Mouse (Mus musculus): Measurements from ENCODE around the gene Npcd. TPM values are rescaled to one million over a fixed set of nuclear protein-coding genes. Genes with fewer than 3 reads are reported as not detected.

Gene Npcd
- total RNA-seq, 2 experiments from 2014 or later, result not detected

GRCm38 (mm10) chr15:79752742-79753419 is 81.2 kb downstream of the Npcd start:
- ATAC-seq (replicated peaks; ENCODE audit: low FRiP score, low TSS enrichment, poor library complexity, severe bottlenecking), result peak; percentile 80

GRCm38 (mm10) chr15:79751772-79752171 is 82.3 kb downstream of the Npcd start:
- ATAC-seq (replicated peaks; ENCODE audit: low FRiP score, low TSS enrichment, poor library complexity, severe bottlenecking), result no peak

- no peak for ATAC-seq (replicated peaks; ENCODE audit: low FRiP score, low TSS enrichment, poor library complexity, severe bottlenecking)
These were observed 83.8 kb downstream of the Npcd start for GRCm38 (mm10) chr15:79750266-79750665.

DNA sequence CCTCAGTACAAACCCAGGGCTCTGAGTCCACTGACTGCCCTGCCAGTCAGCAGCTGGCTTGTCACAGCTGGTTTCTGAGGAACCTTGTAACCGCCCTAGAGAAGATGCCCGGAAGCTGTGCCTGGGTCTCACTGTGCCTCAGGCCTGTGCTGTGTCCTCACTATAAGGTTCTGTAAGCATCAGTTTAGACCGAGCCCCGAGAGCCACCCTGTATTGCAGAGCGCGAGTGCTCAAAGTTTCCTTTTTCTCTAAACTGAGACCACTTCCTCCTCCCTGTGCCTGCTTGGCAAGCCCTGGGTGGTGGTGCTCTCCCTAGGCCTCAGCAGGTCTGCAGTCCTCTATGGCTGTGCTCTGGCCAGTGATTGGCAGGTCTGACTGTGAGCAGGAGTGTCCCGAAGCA is 84.9 kb downstream of the Npcd start:
- ATAC-seq (replicated peaks; ENCODE audit: low FRiP score, low TSS enrichment, poor library complexity, severe bottlenecking), result no peak

- peak; percentile 51 for ATAC-seq (replicated peaks; ENCODE audit: low FRiP score, low TSS enrichment, poor library complexity, severe bottlenecking)
These were observed 86.0 kb downstream of the Npcd start for GRCm38 (mm10) chr15:79747998-79748397.

- no peak for ATAC-seq (replicated peaks; ENCODE audit: low FRiP score, low TSS enrichment, poor library complexity, severe bottlenecking)
These were observed 88.2 kb downstream of the Npcd start for GRCm38 (mm10) chr15:79745883-79746282.

DNA sequence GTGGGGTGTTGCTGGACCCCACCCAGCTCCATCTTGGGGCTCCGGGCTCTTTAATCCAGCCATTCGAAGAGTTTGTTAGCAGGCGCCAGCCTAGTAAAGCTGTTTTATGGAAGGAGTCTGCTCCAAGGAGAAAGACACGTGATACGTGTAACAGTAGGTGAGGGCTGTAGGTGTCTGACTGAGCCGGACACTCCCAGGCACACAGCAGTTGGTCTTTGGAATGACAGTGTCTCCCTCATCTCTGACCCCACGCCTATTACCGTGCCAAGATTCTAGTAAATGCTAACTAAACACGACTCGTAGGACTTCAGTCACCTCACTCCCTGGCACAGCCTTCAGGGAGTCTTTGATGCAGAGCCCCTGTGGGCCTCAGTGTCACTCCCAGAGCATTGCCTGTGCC is 88.7 kb downstream of the Npcd start:
- ATAC-seq (replicated peaks; ENCODE audit: low FRiP score, low TSS enrichment, poor library complexity, severe bottlenecking), result no peak

DNA sequence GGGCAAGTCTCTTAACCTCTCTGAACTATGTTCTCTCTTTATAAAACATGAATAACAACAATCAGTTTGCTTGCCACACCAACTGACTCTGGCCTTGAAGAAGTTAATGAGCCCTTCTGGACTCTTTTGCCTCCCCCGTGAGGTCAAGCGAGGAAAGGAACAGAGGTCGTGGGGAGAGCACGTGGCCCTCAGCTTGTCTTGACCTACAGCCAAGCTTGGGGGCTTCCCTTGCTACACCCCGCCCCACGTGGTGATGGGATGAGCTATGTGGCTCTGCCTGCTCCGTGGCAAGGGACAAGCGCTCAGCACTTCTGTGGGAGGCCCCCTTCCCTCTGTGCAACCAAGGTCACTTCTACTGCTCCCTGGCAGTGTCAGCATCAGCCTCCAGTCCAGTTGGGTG is 89.3 kb downstream of the Npcd start:
- ATAC-seq (replicated peaks; ENCODE audit: low FRiP score, low TSS enrichment, poor library complexity, severe bottlenecking), result no peak

DNA sequence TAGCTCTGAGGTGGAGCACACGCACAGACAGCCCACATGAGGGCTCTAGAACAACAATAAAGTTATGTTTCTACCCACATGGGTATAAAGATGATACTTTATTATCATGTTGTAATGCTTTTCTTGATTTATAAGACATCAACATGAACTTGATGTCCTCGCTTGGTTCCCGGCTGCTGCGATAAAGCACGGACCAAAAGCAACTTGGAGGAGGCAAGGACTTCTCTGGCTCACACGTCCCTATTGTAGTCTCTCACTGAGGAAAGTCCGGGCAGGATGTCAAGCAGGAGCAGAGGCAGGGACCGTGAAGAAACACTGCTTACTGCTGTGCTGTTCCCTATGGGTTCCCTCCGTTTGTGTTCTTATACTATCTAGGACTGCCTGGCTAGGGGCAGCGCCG is 90.0 kb downstream of the Npcd start:
- no peak for ATAC-seq (replicated peaks; ENCODE audit: low FRiP score, low TSS enrichment, poor library complexity, severe bottlenecking)

DNA sequence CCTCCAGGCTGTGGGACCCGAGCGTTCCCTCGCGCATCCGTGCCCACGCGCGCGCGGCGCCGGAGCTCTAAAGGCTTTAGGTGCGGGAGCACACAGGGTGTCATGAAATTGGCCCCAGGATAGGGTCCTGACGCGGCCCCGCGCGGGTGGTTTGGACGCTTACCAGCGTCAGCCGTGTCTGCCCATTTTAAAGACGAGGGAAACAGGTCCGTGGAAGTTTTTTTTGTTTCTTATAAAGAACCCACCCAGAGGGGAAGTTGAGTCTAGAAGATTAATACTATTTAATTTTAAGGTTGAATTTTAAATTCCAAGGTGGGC is 91.4 kb downstream of the Npcd start:
- no peak for ATAC-seq (replicated peaks; ENCODE audit: low FRiP score, low TSS enrichment, poor library complexity, severe bottlenecking)

DNA sequence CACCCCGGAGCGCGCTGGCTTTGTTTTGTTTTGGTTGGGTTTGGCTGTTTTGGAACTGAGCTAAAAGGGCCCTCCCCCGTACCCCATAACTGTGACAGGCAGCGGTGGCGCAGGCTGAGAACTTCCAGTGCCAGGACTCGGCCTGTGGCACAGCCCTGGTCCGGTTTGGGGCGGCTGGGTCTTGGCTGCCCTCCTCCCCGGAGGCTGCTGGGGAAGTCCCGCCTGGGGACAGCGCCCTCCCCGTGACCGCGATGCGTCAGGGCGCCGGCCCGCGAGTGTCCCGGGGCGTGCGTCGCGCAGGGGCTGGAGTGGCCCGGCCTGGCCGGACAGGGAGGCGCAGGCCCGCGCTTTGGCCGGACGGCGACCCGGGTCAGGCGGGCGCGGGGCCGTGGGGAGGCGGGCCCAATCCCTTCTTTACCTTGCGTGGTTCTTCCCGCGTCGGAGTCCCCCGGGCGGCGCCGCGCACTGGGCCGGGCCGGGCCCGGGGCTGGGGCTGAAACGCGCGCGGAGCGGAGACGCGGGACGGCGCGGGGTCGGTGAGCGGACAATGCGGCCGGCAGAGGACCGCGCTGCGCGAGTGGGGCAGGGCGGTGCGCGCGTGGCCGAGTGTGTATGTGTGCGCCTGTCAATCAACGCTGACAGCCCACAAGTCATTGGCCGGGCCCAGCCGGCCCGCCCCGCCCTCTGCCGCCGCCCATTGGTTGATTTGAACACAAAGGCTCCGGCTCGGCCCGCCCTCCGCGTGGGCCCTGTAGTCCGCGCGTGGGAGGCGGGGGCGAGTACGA is 91.9 kb downstream of the Npcd start, which contains the start of gene Sun2:
Sun2 (minus strand) TSS at position 616 of the 785 bp plus-strand sequence.
- peak; percentile 55 for ATAC-seq (replicated peaks; ENCODE audit: low FRiP score, low TSS enrichment, poor library complexity, severe bottlenecking)

- ATAC-seq (replicated peaks; ENCODE audit: low FRiP score, low TSS enrichment, poor library complexity, severe bottlenecking), result peak; percentile 9
These were observed 92.7 kb downstream of the Npcd start for GRCm38 (mm10) chr15:79741173-79741858.

DNA sequence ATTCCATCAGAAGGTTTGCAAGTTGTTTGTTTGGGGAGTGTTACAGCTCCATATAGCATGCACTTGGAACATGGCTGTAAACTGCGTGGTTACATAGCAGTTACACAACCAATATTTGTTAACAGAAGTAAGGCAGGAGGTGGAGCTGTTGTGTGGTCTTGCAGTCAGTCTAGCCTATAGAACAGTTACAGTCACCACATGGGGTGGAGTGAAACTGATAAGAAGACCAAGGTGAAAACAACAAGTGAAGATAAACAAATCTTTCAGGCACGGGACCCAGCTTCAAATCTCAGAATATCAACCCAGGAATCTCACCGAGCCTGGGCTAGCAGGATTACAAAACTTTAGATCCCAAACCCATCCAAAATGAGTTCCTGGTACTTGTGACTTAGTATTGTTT is 93.3 kb downstream of the Npcd start:
- no peak for ATAC-seq (replicated peaks; ENCODE audit: low FRiP score, low TSS enrichment, poor library complexity, severe bottlenecking)

Other genes with a start within 250 kb of the Npcd start
- gene Dmc1, start 229.1 kb downstream of the Npcd start, total RNA-seq (2014; fragmentation: Nextera tagmentation), result not detected in 2 replicates
- 1.2 TPM in 1 of 2 replicates, not detected in the other for gene Dmc1, start 229.1 kb downstream of the Npcd start, total RNA-seq (2017)
- 1.1 and 11.4 TPM in 2 replicates for gene Fam227a, start 175.3 kb downstream of the Npcd start, total RNA-seq (2014; fragmentation: Nextera tagmentation)
- gene Fam227a, start 175.3 kb downstream of the Npcd start, total RNA-seq (2017), result 2.2 TPM in 1 of 2 replicates, not detected in the other
- 18.3 and 32.9 TPM in 2 replicates for gene Cby1, start 175.0 kb downstream of the Npcd start, total RNA-seq (2014; fragmentation: Nextera tagmentation)
- gene Cby1, start 175.0 kb downstream of the Npcd start, total RNA-seq (2017), result 57.0 and 65.7 TPM in 2 replicates
- gene Tomm22, start 163.4 kb downstream of the Npcd start, total RNA-seq (2014; fragmentation: Nextera tagmentation), result 195 and 205 TPM in 2 replicates
- gene Tomm22, start 163.4 kb downstream of the Npcd start, total RNA-seq (2017), result 85.4 and 108 TPM in 2 replicates
- gene Josd1, start 146.3 kb downstream of the Npcd start, total RNA-seq (2014; fragmentation: Nextera tagmentation), result 43.6 and 59.8 TPM in 2 replicates
- 43.8 and 49.8 TPM in 2 replicates for gene Josd1, start 146.3 kb downstream of the Npcd start, total RNA-seq (2017)
- gene Gtpbp1, start 143.4 kb downstream of the Npcd start, total RNA-seq (2014; fragmentation: Nextera tagmentation), result 73.3 and 79.3 TPM in 2 replicates
- 99.5 and 126 TPM in 2 replicates for gene Gtpbp1, start 143.4 kb downstream of the Npcd start, total RNA-seq (2017)
- 9.9 and 11.8 TPM in 2 replicates for gene Sun2, start 91.7 kb downstream of the Npcd start, total RNA-seq (2014; fragmentation: Nextera tagmentation)
- 13.9 and 15.2 TPM in 2 replicates for gene Sun2, start 91.7 kb downstream of the Npcd start, total RNA-seq (2017)
- 13.2 and 13.5 TPM in 2 replicates for gene Dnal4, start 56.4 kb downstream of the Npcd start, total RNA-seq (2014; fragmentation: Nextera tagmentation)
- 7.6 and 10.0 TPM in 2 replicates for gene Dnal4, start 56.4 kb downstream of the Npcd start, total RNA-seq (2017)
- gene Nptxr, start 29.5 kb downstream of the Npcd start, total RNA-seq (2014; fragmentation: Nextera tagmentation), result 1.2 TPM in 1 of 2 replicates, not detected in the other
- not detected in 2 replicates for gene Nptxr, start 29.5 kb downstream of the Npcd start, total RNA-seq (2017)
- gene Cbx6, start 451 bp upstream of the Npcd start, total RNA-seq (2014; fragmentation: Nextera tagmentation), result 25.1 and 25.6 TPM in 2 replicates
- gene Cbx6, start 451 bp upstream of the Npcd start, total RNA-seq (2017), result 14.4 and 36.7 TPM in 2 replicates
- 243 and 293 TPM in 2 replicates for gene Apobec3, start 57.4 kb upstream of the Npcd start, total RNA-seq (2014; fragmentation: Nextera tagmentation)
- gene Apobec3, start 57.4 kb upstream of the Npcd start, total RNA-seq (2017), result 135 and 175 TPM in 2 replicates
- 6.8 and 9.9 TPM in 2 replicates for gene Cbx7, start 136.9 kb upstream of the Npcd start, total RNA-seq (2014; fragmentation: Nextera tagmentation)
- gene Cbx7, start 136.9 kb upstream of the Npcd start, total RNA-seq (2017), result 2.5 and 4.4 TPM in 2 replicates
- gene Pdgfb, start 180.7 kb upstream of the Npcd start, total RNA-seq (2014; fragmentation: Nextera tagmentation), result 0.39 and 0.99 TPM in 2 replicates
- gene Pdgfb, start 180.7 kb upstream of the Npcd start, total RNA-seq (2017), result 0.11 TPM in 1 of 2 replicates, not detected in the other

Data from megakaryocyte-erythroid progenitor cell, adult 5-6 weeks (primary cell).